Mouse (Mus musculus): ENCODE results near the gene Zfp472.

GRCm38 (mm10) chr17:32965623-32966290 lies at the start of gene Zfp472:
- TF ChIP-seq FLI1 (IDR thresholded peaks at IDR 0.05; ENCODE audit: low read length) (no peak), GATA1 (IDR thresholded peaks at IDR 0.05; ENCODE audit: borderline replicate concordance, low read length) (no peak)
